In genomic region chr2:148890021-148890851, GRCm38 (mm10) we compare ENCODE assay signal across 10 mouse cellular contexts. TPM values are rescaled to one million over a fixed set of nuclear protein-coding genes. Genes with fewer than 3 reads are reported as not detected.
A peak's percentile ranks its signal among the peaks of the same experiment; 100 is the strongest.
DNase-seq lines count a peak whose midpoint lies in the region; ATAC-seq and TF ChIP-seq lines count a peak whose summit lies in the region.
"Had no signal": no experiment of that assay in that cellular context is flagged by ENCODE, and none has a peak within 500 bp of the region (broad histone marks: within the 10 kb centered on the region; RNA-seq: fewer than 3 reads in every experiment).

No protein-coding gene starts in this region.

- H3K36me3 ChIP-seq in forebrain, postnatal 0 days (ENCODE audit: insufficient read depth) = no peaks in the 10 kb centered on the region
- no peaks in the 10 kb centered on the region for H3K36me3 ChIP-seq in kidney, embryonic 15.5 days

- no peak overlapping the region for H3K4me3 ChIP-seq in forebrain, postnatal 0 days (ENCODE audit: low read depth, low read length)
- no peak overlapping the region for H3K4me3 ChIP-seq in kidney, embryonic 15.5 days (replicated peaks)

- DNase-seq in frontal cortex, postnatal 10 days (ENCODE audit: low spot score in 2 of 2) = peak; percentile 30 to 62
- no peak for DNase-seq in frontal cortex, postnatal 25 days (ENCODE audit: low spot score in 2 of 2)
- peak; percentile 60 for DNase-seq in brain, adult 2 months (ENCODE audit: low read depth, low spot score)
- DNase-seq in forebrain, postnatal 0 days = peak; percentile 65
- peak; percentile 76 for DNase-seq in layer of hippocampus, adult 9-11 months
- DNase-seq in thymus, adult 18-20 months = no peak
- DNase-seq in adrenal gland, adult 2 months = no peak

- 5% methylated on average over 5 of the region's 5 CpGs for WGBS in forebrain, postnatal 0 days
- WGBS in kidney, embryonic 15.5 days = 74% methylated on average over 5 of the region's 5 CpGs

- H3K27ac ChIP-seq in forebrain, postnatal 0 days (ENCODE audit: low read depth, low read length) = peak overlapping the region; percentile 48; the same call in 1 of the 2 replicates
- H3K27ac ChIP-seq in kidney, embryonic 15.5 days = no peak overlapping the region

- H3K4me2 ChIP-seq in forebrain, postnatal 0 days (ENCODE audit: low read depth) = no peak overlapping the region
- H3K4me2 ChIP-seq in kidney, embryonic 15.5 days = no peak overlapping the region

- no peaks in the 10 kb centered on the region for H3K27me3 ChIP-seq in forebrain, postnatal 0 days (ENCODE audit: insufficient read depth, low read length)
- no peaks in the 10 kb centered on the region for H3K27me3 ChIP-seq in kidney, embryonic 15.5 days
- H3K27me3 ChIP-seq: CH12.LX had no signal

- peak; percentile 94 for ATAC-seq in forebrain, postnatal 0 days
- ATAC-seq in kidney, embryonic 15.5 days (replicated peaks; ENCODE audit: low FRiP score) = no peak

- no peak overlapping the region for H3K9ac ChIP-seq in forebrain, postnatal 0 days
- H3K9ac ChIP-seq in kidney, embryonic 15.5 days = no peak overlapping the region

- H3K9me3 ChIP-seq in forebrain, postnatal 0 days (ENCODE audit: low read length) = no peaks in the 10 kb centered on the region
- no peaks in the 10 kb centered on the region for H3K9me3 ChIP-seq in kidney, embryonic 15.5 days (replicated peaks)

- no peak for TF ChIP-seq CTCF in forebrain, postnatal 0 days (IDR thresholded peaks at IDR 0.05; ENCODE audit: low read depth)

- H3K4me1 ChIP-seq in forebrain, postnatal 0 days (ENCODE audit: insufficient read depth) = no peaks in the 10 kb centered on the region
- H3K4me1 ChIP-seq in kidney, embryonic 15.5 days = 0 out of 2 replicates have a peak, but pooled peaks cover 3% of the 10 kb centered on the region

RNA-seq across cellular contexts. Expression of gene Cst3, which starts 14.7 kb away (rescaled TPM):
- total RNA-seq in forebrain, postnatal 0 days (2014; rRNA removed) = 495 and 652 TPM in 2 replicates
- polyA plus RNA-seq in forebrain, postnatal 0 days (2015; fragmentation: Nextera tagmentation; extraction: Ambion mirVana) = 1,133 and 1,187 TPM in 2 replicates
- polyA plus RNA-seq in kidney, embryonic 15.5 days (2015; fragmentation: Nextera tagmentation; extraction: Ambion mirVana) = 382 and 410 TPM in 2 replicates
- 1,000 to 10,000 TPM in 1 of 2 experiments, 100 to 1,000 TPM in 1; 994 to 1,003 TPM for total RNA-seq in adrenal gland, adult 2 months (2021)
- polyA plus RNA-seq in adrenal gland, adult 2 months (2012; rRNA removed) = 1,344 and 1,354 TPM in 2 replicates

RNA-seq across cellular contexts. Expression of gene 9230104L09Rik, which starts 25.4 kb away (rescaled TPM):
- 0.67 TPM in 1 of 2 replicates, not detected in the other for total RNA-seq in forebrain, postnatal 0 days (2014; rRNA removed)
- not detected in 2 replicates for polyA plus RNA-seq in forebrain, postnatal 0 days (2015; fragmentation: Nextera tagmentation; extraction: Ambion mirVana)
- not detected in 2 replicates for polyA plus RNA-seq in kidney, embryonic 15.5 days (2015; fragmentation: Nextera tagmentation; extraction: Ambion mirVana)
- total RNA-seq in adrenal gland, adult 2 months (2021) = 1 to 10 TPM in 1 of 2 experiments, not detected in 1; 1.7 TPM
- 0.19 TPM in 1 of 2 replicates, not detected in the other for polyA plus RNA-seq in adrenal gland, adult 2 months (2012; rRNA removed)
- total RNA-seq: CH12.LX; left cerebral cortex, postnatal 25 days had no signal

RNA-seq across cellular contexts. Expression of gene Cst9, which starts 55.3 kb away (rescaled TPM):
- total RNA-seq in forebrain, postnatal 0 days (2014; rRNA removed) = not detected in 2 replicates
- polyA plus RNA-seq in forebrain, postnatal 0 days (2015; fragmentation: Nextera tagmentation; extraction: Ambion mirVana) = not detected in 2 replicates
- not detected in 2 replicates for polyA plus RNA-seq in kidney, embryonic 15.5 days (2015; fragmentation: Nextera tagmentation; extraction: Ambion mirVana)
- total RNA-seq in adrenal gland, adult 2 months (2021) = not detected
- polyA plus RNA-seq in adrenal gland, adult 2 months (2012; rRNA removed) = not detected in 2 replicates
- total RNA-seq: CH12.LX; left cerebral cortex, postnatal 25 days had no signal

Comparison
In these comparisons a context has a peak if more than half of its experiments do, and no peak if none do; other contexts are left out.
1. DNase-seq: peak in frontal cortex, postnatal 10 days (2 of 2), brain, adult 2 months (single experiment), forebrain, postnatal 0 days (single experiment) and layer of hippocampus, adult 9-11 months (single experiment); none in frontal cortex, postnatal 25 days (0 of 2), thymus, adult 18-20 months (0 of 2) and adrenal gland, adult 2 months (single experiment).